ENCODE assay signal across 22 mouse cellular contexts in genomic region chr2:33788851-33789250, GRCm38 (mm10).
DNase-seq lines count a peak whose midpoint lies in the region; ATAC-seq and TF ChIP-seq lines count a peak whose summit lies in the region.
"Had no signal": no experiment of that assay in that cellular context is flagged by ENCODE, and none has a peak within 500 bp of the region (broad histone marks: within the 10 kb centered on the region; RNA-seq: fewer than 3 reads in every experiment).

No protein-coding gene starts in this region.

- no peak overlapping the region for H3K9ac ChIP-seq in forebrain, embryonic 12.5 days
- H3K9ac ChIP-seq in hindbrain, embryonic 12.5 days: no peak overlapping the region
- H3K9ac ChIP-seq in midbrain, embryonic 14.5 days (replicated peaks; ENCODE audit: low read length): no peak overlapping the region; the same call in 1 of the 2 replicates
- H3K9ac ChIP-seq: embryonic facial prominence, embryonic 15.5 days; intestine, embryonic 15.5 days; liver, embryonic 14.5 days had no signal

- TF ChIP-seq CTCF in layer of hippocampus, adult 2 months (conservative IDR thresholded peaks at IDR 0.05): no peak

- H3K4me1 ChIP-seq in forebrain, embryonic 12.5 days: peaks cover 73% of the 10 kb centered on the region
- H3K4me1 ChIP-seq in hindbrain, embryonic 12.5 days: peaks cover 57% of the 10 kb centered on the region
- peaks cover 74% of the 10 kb centered on the region for H3K4me1 ChIP-seq in midbrain, embryonic 14.5 days (ENCODE audit: control insufficient read depth, insufficient read depth, low read length)
- H3K4me1 ChIP-seq: intestine, embryonic 15.5 days had no signal

- peaks cover 10% of the 10 kb centered on the region for H3K36me3 ChIP-seq in forebrain, embryonic 12.5 days (replicated peaks)
- peaks cover 10% of the 10 kb centered on the region; the same call in 1 of the 2 replicates for H3K36me3 ChIP-seq in hindbrain, embryonic 12.5 days
- H3K36me3 ChIP-seq in midbrain, embryonic 14.5 days (ENCODE audit: control insufficient read depth, insufficient read depth, low read length): peaks cover 4% of the 10 kb centered on the region; the same call in 1 of the 2 replicates
- H3K36me3 ChIP-seq: intestine, embryonic 15.5 days had no signal

- H3K9me3 ChIP-seq in forebrain, embryonic 12.5 days: no peaks in the 10 kb centered on the region
- no peaks in the 10 kb centered on the region for H3K9me3 ChIP-seq in hindbrain, embryonic 12.5 days (replicated peaks)
- no peaks in the 10 kb centered on the region for H3K9me3 ChIP-seq in midbrain, embryonic 14.5 days (ENCODE audit: control insufficient read depth, low read length)
- H3K9me3 ChIP-seq: embryonic facial prominence, embryonic 15.5 days; intestine, embryonic 15.5 days had no signal

- H3K4me2 ChIP-seq in forebrain, embryonic 12.5 days: no peak overlapping the region
- no peak overlapping the region for H3K4me2 ChIP-seq in hindbrain, embryonic 12.5 days (replicated peaks)
- H3K4me2 ChIP-seq in midbrain, embryonic 14.5 days (ENCODE audit: low read length): peak overlapping the region; percentile 33; the same call in 1 of the 2 replicates
- H3K4me2 ChIP-seq: embryonic facial prominence, embryonic 15.5 days; intestine, embryonic 15.5 days had no signal

- H3K4me3 ChIP-seq in layer of hippocampus, adult 2 months: no peak overlapping the region
- H3K4me3 ChIP-seq in forebrain, embryonic 12.5 days (replicated peaks): no peak overlapping the region
- no peak overlapping the region for H3K4me3 ChIP-seq in hindbrain, embryonic 12.5 days
- H3K4me3 ChIP-seq in midbrain, embryonic 14.5 days (replicated peaks; ENCODE audit: low read depth, low read length): no peak overlapping the region
- H3K4me3 ChIP-seq: embryonic facial prominence, embryonic 15.5 days; gastrocnemius, adult 2 months; intestine, embryonic 15.5 days had no signal

- H3K27ac ChIP-seq in layer of hippocampus, adult 2 months: peak overlapping the region; percentile 60
- H3K27ac ChIP-seq in forebrain, embryonic 12.5 days: no peak overlapping the region
- peak overlapping the region; percentile 89 for H3K27ac ChIP-seq in hindbrain, embryonic 12.5 days
- peak overlapping the region; percentile 87 for H3K27ac ChIP-seq in midbrain, embryonic 14.5 days (replicated peaks; ENCODE audit: low read depth, low read length)
- H3K27ac ChIP-seq: embryonic facial prominence, embryonic 15.5 days; gastrocnemius, adult 2 months; intestine, embryonic 15.5 days; liver, embryonic 14.5 days; macrophage had no signal

- peaks cover 38% of the 10 kb centered on the region for H3K27me3 ChIP-seq in forebrain, embryonic 12.5 days
- no peaks in the 10 kb centered on the region for H3K27me3 ChIP-seq in hindbrain, embryonic 12.5 days
- H3K27me3 ChIP-seq in midbrain, embryonic 14.5 days (ENCODE audit: control insufficient read depth, insufficient read depth, low read length): no peaks in the 10 kb centered on the region
- H3K27me3 ChIP-seq: CH12.LX; embryonic facial prominence, embryonic 15.5 days; intestine, embryonic 15.5 days had no signal

- ATAC-seq in forebrain, embryonic 12.5 days (ENCODE audit: low FRiP score): peak; percentile 27; the same call in 1 of the 2 replicates
- ATAC-seq in hindbrain, embryonic 12.5 days (ENCODE audit: low FRiP score): no peak
- 0 out of 2 replicates have a peak, but pooled peaks have one; percentile 41 for ATAC-seq in midbrain, embryonic 14.5 days (ENCODE audit: low FRiP score, low TSS enrichment)
- ATAC-seq: intestine, embryonic 15.5 days had no signal

- no peak for DNase-seq in layer of hippocampus, adult 2 months (ENCODE audit: low spot score in 2 of 2)
- no peak for DNase-seq in layer of hippocampus, adult 9-10 months (ENCODE audit: low spot score)
- peak; percentile 73 for DNase-seq in midbrain, embryonic 14.5 days
- DNase-seq in frontal cortex, postnatal 36 days (ENCODE audit: low spot score in 2 of 2): no peak
- no peak for DNase-seq in spleen, postnatal 10 days (ENCODE audit: low spot score in 2 of 2)
- DNase-seq in gastrocnemius, postnatal 4 days (ENCODE audit: low spot score in 2 of 2): no peak
- DNase-seq: adrenal gland, postnatal 25 days; cerebellum, adult 11-12 months; cerebellum, postnatal 14 days; embryo, embryonic 11 days; gastrocnemius, adult 2 months; heart, postnatal 36 days; kidney, adult 9 months; kidney, postnatal 36 days; thymus, adult 2 months had no signal

- WGBS in forebrain, embryonic 12.5 days: 44% methylated on average over 7 of the region's 7 CpGs
- WGBS in hindbrain, embryonic 12.5 days: 65% methylated on average over 7 of the region's 7 CpGs
- WGBS in midbrain, embryonic 14.5 days: 22% methylated on average over 7 of the region's 7 CpGs
